Mouse (Mus musculus): ENCODE results near the gene Ap1m1. TPM values are rescaled to one million over a fixed set of nuclear protein-coding genes. Genes with fewer than 3 reads are reported as not detected.
A peak's percentile ranks its signal among the peaks of the same experiment; 100 is the strongest.

Ap1m1 gene
- 10 to 100 TPM; 46.0 to 51.8 TPM for total RNA-seq (2021)
- long read RNA-seq, experiment 1, transcript Ap1m1-201 (12 exons, 2,084 nt): major isoform, 76 of 80 reads
- long read RNA-seq, experiment 1, partial matches to known transcripts: 0 of 80 reads
- long read RNA-seq, experiment 1, other reads (novel, unspliced or antisense): 4 of 80 reads
- long read RNA-seq, experiment 2, transcript Ap1m1-201 (12 exons, 2,084 nt): major isoform, 28 of 32 reads
- long read RNA-seq, experiment 2, partial matches to known transcripts: 2 of 32 reads
- long read RNA-seq, experiment 2, other reads (novel, unspliced or antisense): 2 of 32 reads

GRCm38 (mm10) chr8:72239499-72240402 lies at the start of gene Ap1m1:
Ap1m1 (plus strand) TSS chr8:72240018.
- peak; percentile 98 to 99 for DNase-seq

GRCm38 (mm10) chr8:72190215-72190539 lies 49.6 kb upstream of the Ap1m1 start:
- DNase-seq: no peak

- DNase-seq: no peak
Measured at GRCm38 (mm10) chr8:72192065-72192464, 47.8 kb upstream of the Ap1m1 start.

- DNase-seq: no peak
Measured at GRCm38 (mm10) chr8:72197997-72198396, 41.8 kb upstream of the Ap1m1 start.

DNA sequence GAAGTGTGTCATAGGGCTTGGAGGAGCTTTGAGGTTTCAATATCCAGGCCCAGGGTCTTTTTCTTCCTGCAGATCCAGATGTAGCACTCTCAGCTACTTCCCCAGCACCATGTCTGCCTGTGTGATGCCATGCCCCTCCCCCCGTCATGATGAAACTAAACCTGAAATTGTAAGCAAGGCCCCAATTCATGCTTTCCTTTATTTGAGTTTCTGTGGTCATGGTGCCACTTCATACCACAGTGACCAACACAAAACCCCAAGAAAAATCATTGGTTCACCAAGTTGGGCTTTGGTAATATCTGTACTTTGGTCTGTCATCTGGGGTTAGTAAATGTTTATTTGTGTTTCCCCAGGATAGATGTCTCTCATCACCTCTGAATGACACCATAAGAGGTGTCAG lies 31.2 kb upstream of the Ap1m1 start:
- DNase-seq: no peak

- DNase-seq: no peak
Measured at GRCm38 (mm10) chr8:72210222-72210621, 29.6 kb upstream of the Ap1m1 start.

DNA sequence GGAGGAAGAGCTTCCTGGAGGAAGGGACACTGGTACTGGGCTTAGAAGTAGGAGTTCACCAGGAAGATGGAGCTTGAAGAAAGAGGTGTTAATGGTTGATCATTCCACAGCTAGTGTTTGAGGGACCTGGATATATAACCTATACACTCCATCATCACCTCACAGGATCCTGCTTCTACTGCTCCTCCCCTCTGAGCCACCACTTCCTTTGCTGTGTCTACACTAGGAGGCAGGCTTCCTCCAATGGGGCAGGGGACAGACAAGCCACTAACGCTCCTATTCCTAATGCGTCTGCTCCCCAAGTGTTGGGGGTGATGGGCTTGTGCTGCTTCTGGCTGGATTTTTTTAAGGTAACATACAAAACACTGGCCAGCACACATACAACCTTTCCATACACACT lies 29.1 kb upstream of the Ap1m1 start:
- DNase-seq: no peak

GRCm38 (mm10) chr8:72211846-72212245 lies 28.0 kb upstream of the Ap1m1 start:
- no peak for DNase-seq

- peak in 1 of 2 experiments; percentile 25 for DNase-seq
Measured at GRCm38 (mm10) chr8:72212751-72213150, 27.1 kb upstream of the Ap1m1 start, which contains the start of gene Cib3. Cib3 (minus strand) TSS chr8:72212837.

GRCm38 (mm10) chr8:72213536-72213935 lies 26.3 kb upstream of the Ap1m1 start, which contains the start of gene Gm11034:
Gm11034 (minus strand) TSS chr8:72213636.
- DNase-seq: no peak

DNA sequence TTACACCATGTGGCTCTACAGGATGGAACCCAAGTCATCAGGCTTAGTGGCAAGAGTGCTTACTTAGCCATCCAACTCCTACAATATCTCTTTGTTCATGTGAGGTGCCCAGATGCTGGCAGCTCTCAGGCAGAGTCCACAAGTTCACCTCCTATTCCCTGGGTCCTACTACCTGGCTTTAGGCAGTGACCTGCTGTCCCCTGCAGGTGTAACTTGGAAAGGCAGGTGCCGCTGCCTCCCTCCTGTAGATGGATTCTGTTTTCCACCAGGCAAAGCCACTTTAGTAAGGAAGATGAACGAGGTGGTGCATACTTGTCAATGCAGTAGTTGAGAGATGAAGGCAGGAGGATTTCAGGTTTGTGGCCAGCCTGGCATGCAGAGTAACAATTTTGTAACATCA lies 24.8 kb upstream of the Ap1m1 start:
- DNase-seq: no peak

GRCm38 (mm10) chr8:72215871-72216270 lies 23.9 kb upstream of the Ap1m1 start:
- DNase-seq: no peak

GRCm38 (mm10) chr8:72218781-72219540 lies 20.9 kb upstream of the Ap1m1 start:
- DNase-seq: no peak

DNA sequence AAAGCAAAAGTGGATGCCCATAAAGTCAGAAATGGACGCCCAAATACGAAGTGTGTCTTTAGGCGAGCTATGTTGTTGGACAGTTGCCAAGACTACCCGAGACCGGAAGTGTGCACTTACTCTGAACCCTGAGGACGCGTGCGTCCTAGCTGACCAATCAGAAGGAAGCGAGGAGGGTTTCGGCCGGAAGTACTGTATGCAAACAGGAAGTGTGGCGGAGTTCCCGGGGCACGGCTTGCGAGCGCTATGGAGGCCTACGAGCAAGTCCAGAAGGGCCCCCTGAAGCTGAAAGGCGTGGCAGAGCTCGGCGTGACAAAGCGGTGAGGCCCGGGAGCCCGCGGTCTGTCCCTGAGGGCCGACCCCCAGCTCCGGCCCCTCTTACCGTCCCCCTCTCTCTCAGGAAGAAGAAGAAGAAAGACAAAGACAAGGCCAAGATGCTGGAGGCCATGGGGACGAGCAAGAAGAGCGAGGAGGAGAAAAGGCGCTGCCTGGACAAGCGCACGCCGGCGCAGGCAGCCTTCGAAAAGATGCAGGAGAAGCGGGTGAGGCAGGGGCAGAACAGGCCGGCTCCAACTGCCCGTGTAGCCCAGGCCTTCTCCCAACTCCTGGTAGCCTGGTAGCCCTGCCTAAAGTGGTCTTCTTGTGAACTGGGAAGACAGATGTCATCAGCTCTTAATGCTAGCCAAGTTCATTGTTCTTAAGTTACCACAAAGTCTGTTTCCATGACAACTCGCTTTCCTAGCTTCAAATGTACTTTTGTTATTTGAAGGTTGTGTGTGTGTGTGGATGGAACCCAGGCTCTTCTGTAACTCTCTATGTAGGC lies 20.1 kb upstream of the Ap1m1 start, which contains the start of gene Fam32a:
Gene Fam32a (plus strand): TSS at position 190 of the 823 bp plus-strand sequence.
- DNase-seq: peak; percentile 93 to 95

- no peak for DNase-seq
Measured at GRCm38 (mm10) chr8:72220758-72221157, 19.1 kb upstream of the Ap1m1 start.

DNA sequence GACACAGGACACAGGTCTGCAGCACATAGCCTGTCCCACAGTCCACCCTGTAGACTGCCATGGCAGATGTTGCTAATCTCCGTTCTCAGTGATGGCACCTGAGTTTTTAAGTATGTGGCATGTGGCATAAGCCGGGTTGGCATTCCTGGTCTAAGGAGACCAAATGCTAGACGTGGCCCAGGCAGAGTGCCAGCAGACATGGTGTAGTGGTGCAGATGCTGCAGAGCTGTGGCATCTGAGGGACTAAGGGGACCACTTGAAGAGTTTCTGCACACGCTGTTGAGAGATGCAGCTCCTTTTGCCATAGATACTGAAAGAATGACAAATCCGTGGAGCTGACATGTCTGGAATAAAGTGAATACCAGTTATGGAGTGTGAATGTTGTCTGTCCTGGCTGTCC lies 17.2 kb upstream of the Ap1m1 start:
- DNase-seq: no peak

DNA sequence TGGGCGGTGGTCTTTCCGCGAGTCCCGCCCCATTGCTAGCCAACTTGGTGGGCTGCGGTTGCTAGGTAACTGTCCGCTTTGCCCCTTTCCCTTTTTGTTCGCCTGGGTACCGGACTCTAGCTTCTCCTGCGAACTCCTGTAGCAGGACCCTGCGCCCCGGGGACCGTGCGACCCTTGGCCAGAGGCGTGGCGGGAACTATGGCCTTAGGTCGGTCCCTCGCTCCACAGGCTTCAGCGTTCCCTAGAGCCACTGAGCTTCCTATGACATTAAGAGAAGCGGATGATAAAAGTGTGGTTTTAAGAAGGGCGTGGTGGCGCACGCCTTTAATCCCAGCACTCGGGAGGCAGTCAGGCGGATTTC lies 565 bp downstream of the Ap1m1 start:
- no peak for DNase-seq

- DNase-seq: no peak
Measured at GRCm38 (mm10) chr8:72240951-72241350, 1.1 kb downstream of the Ap1m1 start.

GRCm38 (mm10) chr8:72242226-72242625 lies 2.4 kb downstream of the Ap1m1 start:
- peak; percentile 34 to 61 for DNase-seq

- DNase-seq: peak in 1 of 2 experiments; percentile 38
Measured at GRCm38 (mm10) chr8:72244610-72245009, 4.8 kb downstream of the Ap1m1 start.

DNA sequence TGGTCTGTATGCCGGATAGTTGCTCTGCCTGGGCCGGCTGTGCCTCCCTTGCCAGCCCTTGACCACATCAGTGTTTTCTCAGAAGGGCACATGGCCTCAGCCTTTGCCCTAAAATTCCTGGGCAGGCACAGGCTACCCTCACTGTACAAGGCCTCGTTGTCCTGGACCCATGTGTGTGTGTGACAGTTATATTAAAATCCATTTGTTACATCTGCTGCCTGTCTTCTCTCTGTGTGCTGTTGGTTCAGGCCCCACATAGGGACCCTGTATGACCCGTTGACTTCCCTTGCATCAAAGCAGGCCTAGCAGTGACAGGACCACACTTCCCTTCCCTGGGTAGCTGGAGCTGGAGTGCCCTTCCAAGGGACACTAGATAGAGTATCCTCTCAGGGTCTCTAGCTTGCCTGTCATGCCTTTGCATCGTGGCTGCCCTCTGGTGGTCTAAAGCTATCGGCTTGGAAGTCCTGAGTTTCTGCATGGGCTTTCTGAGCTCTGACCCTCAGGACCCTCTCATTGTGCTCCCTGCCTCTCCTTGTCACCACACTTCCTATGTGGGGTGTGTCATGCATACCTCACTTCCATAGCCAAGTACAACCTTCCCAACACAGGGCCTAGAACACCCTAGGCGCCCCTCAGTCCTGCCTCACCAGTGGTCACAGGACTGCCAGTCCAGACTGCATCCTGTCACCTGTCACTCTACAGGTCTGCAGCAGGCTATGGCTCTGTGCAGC lies 17.5 kb downstream of the Ap1m1 start:
- peak in 1 of 2 experiments; percentile 58 for DNase-seq
